26 mouse cellular contexts compared by ENCODE assay signal in the genomic region with DNA sequence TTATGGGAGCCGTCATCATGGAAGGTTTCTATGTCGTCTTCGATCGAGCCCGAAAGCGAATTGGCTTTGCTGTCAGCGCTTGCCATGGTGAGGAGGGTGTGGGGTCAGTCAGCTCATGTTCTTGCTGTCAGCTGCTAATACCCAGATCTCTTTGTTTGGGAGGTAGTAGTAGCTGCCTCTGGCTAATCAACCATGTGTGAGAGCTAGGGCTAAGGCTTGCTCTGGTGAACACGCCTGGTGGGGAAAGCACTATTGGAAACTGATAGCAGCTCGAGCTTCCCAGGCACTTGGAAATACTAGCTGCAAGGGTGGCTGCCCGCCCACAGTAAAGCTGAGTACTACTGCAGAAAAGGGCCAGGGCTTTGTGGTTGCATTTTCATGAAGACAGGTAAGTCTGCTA.
"Had no signal": no experiment of that assay in that cellular context is flagged by ENCODE, and none has a peak within 500 bp of the region (broad histone marks: within the 10 kb centered on the region; RNA-seq: fewer than 3 reads in every experiment).

No protein-coding gene starts in this region.

- H3K4me1 ChIP-seq: heart, embryonic 10.5 days; heart, embryonic 12.5 days; hindbrain, embryonic 10.5 days; hindbrain, embryonic 12.5 days; intestine, embryonic 15.5 days; limb, embryonic 10.5 days; limb, embryonic 12.5 days; liver, embryonic 13.5 days; liver, embryonic 15.5 days had no signal

- DNase-seq: gastrocnemius, adult 2 months; gastrocnemius, postnatal 10 days; gastrocnemius, postnatal 25 days; heart, adult 18-20 months; heart, postnatal 10 days; heart, postnatal 4 days; kidney, adult 2 months; kidney, postnatal 14 days; kidney, postnatal 4 days; liver; liver, embryonic 13.5 days had no signal

- H3K4me3 ChIP-seq: gastrocnemius, adult 2 months; heart, embryonic 10.5 days; heart, embryonic 12.5 days; hindbrain, embryonic 10.5 days; hindbrain, embryonic 12.5 days; intestine, embryonic 15.5 days; layer of hippocampus, adult 2 months; left cerebral cortex, adult 2 months; limb, embryonic 10.5 days; limb, embryonic 12.5 days; liver, embryonic 13.5 days; liver, embryonic 15.5 days had no signal

- H3K9me3 ChIP-seq: heart, embryonic 10.5 days; heart, embryonic 12.5 days; hindbrain, embryonic 10.5 days; hindbrain, embryonic 12.5 days; intestine, embryonic 15.5 days; limb, embryonic 10.5 days; limb, embryonic 12.5 days; liver, embryonic 13.5 days; liver, embryonic 15.5 days had no signal

- H3K27me3 ChIP-seq: heart, embryonic 12.5 days; hindbrain, embryonic 12.5 days; intestine, embryonic 15.5 days; limb, embryonic 12.5 days; liver, embryonic 13.5 days; liver, embryonic 15.5 days had no signal

- H3K4me2 ChIP-seq: heart, embryonic 12.5 days; hindbrain, embryonic 12.5 days; hindbrain, embryonic 14.5 days; intestine, embryonic 15.5 days; limb, embryonic 12.5 days; liver, embryonic 11.5 days; liver, embryonic 13.5 days; liver, embryonic 15.5 days had no signal

- H3K9ac ChIP-seq: heart, embryonic 12.5 days; hindbrain, embryonic 12.5 days; hindbrain, embryonic 14.5 days; intestine, embryonic 15.5 days; limb, embryonic 12.5 days; liver, embryonic 13.5 days; liver, embryonic 15.5 days had no signal

- H3K27ac ChIP-seq: gastrocnemius, adult 2 months; heart, embryonic 10.5 days; hindbrain, embryonic 10.5 days; hindbrain, embryonic 12.5 days; hindbrain, embryonic 14.5 days; intestine, embryonic 15.5 days; layer of hippocampus, adult 2 months; left cerebral cortex, adult 2 months; limb, embryonic 10.5 days; limb, embryonic 12.5 days; liver, embryonic 13.5 days; liver, embryonic 15.5 days had no signal

- ATAC-seq: hindbrain, embryonic 16.5 days; inflammation-experienced regulatory T-cells, adult 6 months; intestine, embryonic 15.5 days; intestine, postnatal 0 days had no signal
